Mouse (Mus musculus): Measurements from ENCODE around the gene Tmbim1. TPM values are rescaled to one million over a fixed set of nuclear protein-coding genes. Genes with fewer than 3 reads are reported as not detected.
"Not testable (repeated sequence)": the region's sequence is repeated elsewhere in the genome, so short reads cannot be mapped to it uniquely, and the experiment has no call there.

Tmbim1 gene
- total RNA-seq (2021): 10 to 100 TPM; 34.6 to 39.4 TPM
- long read RNA-seq, experiment 1, full-length matches to known transcripts: 23 of 28 reads
- long read RNA-seq, experiment 1, partial matches to known transcripts: 0 of 28 reads
- long read RNA-seq, experiment 1, other reads (novel, unspliced or antisense): 5 of 28 reads
- long read RNA-seq, experiment 2, full-length matches to known transcripts: 16 of 19 reads
- long read RNA-seq, experiment 2, partial matches to known transcripts: 0 of 19 reads
- long read RNA-seq, experiment 2, other reads (novel, unspliced or antisense): 3 of 19 reads

DNA sequence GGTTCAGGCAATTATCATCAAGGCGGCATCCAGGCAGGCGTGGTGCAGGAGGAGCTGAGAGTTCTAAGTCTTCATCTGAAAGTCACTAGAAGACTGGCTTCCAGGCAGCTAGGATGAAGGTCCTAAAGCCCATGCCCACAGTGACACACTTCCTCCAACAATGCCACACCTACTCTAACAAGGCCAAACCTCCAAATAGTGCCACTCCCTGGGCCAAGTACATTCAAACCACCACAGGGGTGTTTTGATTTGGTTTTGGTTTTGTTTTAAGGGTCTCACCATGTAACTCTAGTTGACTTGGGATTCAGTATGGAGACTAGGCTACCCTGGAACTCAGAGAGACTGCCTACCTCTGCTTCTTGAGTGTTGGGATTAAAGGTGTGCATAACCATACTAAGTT lies at the start of gene Tmbim1:
Gene Tmbim1 (minus strand): TSS at position 101 of the 400 bp plus-strand sequence.
- no peak for DNase-seq
- intact Hi-C loops (cut with DNase I): no loop called here

DNA sequence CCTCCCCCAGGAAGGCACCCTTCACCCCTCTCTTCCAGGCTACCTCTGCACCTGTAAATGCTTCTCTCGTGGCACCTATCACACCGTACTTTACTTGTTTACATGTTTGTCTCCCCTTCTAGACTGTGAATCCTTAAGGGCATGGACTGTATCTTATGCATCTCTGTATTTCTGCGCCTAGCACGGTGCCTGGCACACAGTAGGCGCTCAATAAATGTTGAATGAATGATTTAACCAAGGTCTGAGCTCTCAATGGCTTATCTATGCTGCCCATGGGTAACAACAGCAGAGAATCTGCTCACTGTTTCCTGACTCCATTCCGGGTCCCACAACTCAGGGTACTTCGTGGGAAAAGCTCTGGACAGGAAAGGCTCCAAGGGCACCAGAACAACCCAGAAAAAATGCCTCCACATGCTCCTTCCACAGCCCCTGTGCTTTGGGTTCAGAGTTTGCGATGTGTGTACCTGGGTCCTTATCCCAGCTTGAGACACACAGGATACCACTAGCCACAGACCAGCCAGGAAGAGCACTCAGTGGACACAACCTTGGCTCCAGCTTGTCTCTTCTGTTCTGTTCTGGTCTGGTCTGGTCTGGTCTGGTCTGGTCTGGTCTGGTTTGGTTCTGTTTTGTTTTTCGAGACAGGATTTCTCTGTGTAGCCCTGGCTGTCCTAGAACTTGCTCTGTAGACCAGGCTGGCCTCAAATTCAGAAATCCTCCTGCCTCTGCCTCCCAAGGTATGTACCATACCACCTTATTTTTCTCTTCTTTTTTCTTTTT lies 48.2 kb upstream of the Tmbim1 start:
- no peak for DNase-seq
- intact Hi-C loops (cut with DNase I): no loop called here

DNA sequence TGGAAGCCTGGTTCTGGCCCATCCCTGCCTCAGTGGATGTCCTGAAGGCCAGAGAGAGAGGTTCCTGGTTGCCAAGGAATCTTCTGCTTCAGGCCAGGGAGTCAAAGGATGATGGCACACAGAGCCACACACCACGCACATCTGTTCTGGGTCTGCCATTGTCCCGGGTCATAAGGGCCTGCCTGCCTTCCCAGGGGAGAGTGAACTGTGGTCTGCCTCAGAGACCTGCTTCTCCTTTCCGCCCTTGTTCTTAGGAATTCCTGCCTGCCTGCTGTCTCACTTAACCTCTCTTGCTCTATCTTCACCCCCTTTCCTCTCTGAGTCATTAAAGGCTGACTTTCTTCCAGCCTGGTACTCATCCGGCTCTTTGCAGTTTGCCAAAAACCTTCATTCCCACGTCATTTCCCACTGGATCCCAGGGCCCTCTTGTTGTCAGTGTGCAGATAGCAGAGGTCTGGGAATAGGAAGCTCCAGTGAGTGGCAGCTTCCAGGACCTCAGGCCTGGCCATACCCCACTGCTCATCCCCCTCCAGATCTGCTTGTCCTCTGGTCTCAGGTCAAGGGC lies 47.2 kb upstream of the Tmbim1 start:
- intact Hi-C loops (cut with DNase I): no loop called here
- no peak for DNase-seq

DNA sequence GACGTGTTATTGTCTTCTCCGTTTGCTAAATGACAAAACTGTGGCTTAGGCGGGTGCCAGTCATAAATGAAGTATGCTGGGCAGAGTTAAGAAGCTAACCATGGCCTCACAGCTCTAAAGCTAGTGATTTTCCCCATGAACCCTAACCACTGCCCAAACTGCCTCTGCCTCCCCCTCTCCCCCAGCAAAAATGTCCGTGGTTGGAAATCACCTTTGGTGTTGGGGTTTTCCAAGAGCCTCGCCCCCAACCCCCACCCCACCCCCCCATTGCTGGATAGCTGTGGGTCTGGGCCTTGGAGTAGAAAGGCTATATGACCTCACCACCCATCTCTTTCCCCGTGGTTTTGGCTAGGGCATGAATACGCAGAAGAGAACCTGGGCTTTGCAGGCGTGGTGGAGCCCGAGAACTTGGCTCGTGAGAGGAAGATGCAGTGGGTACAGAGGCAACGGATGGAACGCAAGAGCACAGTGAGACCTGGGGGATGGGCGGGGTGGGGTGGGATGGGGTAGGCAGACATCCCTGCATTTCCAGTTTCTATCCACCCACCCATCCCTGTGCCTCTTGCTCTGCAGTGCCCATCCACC lies 45.9 kb upstream of the Tmbim1 start:
- intact Hi-C loops (cut with DNase I): no loop called here
- no peak for DNase-seq

DNA sequence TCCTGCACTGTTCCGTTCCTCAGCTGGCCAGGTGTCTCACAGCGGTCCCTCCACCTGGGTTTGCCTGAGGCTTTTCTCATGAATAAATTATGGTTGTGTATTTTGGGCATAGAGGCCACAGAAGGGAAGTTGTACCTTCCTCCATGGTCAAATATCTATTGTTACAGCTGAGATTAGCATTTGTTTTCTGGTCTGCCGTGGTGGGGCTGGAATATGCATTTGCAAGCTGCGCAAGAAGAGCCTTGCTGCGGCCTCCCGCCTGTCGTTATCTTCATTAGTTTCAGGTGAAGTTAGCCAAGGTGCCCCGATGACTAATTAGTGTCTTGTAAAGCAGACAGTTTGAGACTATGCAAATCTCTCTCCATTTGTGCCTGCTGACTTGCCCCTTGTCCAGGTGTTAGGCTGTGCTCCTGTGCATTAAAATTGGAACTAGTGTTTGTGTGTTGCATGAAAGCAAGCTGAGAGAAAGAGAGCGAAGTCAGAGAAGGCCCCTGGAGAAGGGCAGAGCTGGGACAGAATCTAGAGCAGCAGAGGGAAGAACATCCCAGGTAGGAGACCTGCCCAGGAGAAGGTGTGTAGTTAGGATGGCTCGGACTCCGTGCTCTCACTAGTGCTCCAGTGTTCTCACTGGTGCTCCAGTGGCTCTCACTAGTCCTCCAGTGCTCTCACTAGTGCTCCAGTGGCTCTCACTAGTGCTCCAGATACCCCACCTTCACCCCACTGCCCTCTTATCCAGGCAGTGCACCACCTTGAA lies 38.9 kb upstream of the Tmbim1 start:
- no peak for DNase-seq
- intact Hi-C loops (cut with DNase I): no loop called here

DNA sequence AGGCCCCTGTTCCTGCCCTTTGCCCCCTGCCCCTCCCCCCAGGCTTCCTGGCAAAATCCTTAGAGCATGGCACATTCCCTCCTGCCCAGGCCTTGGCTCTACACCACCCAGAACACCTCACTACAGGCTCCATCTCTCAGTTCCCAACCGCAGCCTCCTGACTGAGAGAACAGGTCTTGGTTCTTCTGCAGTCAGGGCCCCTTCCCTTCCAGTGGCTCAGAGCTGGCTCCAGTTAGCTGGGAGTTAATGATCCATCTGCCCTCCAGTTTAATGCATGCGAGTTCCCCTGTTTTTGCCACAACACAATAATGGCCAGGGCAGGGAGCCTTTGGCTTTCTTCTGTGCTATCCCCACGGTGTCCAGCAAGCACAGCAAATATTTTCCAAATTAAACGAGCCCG lies 37.7 kb upstream of the Tmbim1 start:
- DNase-seq: no peak
- intact Hi-C loops (cut with DNase I): loop anchor here (2.0 kb wide), 1 partner anchor 14 kb away; no protein-coding TSS in a partner anchor

DNA sequence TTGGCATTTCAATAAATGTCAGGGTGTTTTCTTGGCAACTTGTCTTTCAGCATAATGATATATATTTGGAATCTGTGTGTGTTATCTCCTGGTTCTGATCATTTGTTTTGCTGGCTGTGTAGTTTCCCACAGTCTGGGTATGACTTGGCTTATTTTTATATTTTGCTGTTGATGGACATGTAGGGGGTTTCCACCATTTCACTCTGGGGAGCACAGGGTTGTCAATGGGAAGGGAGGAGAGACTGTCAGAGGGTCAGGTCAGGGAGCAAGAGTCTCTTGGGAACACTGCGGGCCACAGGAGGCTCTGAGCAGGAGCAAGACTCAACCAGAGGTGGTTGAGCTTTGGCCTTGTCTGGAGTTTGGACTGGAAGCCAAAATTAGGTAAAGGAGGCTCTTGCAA lies 36.9 kb upstream of the Tmbim1 start:
- no peak for DNase-seq
- intact Hi-C loops (cut with DNase I): loop anchor here (2.0 kb wide), 1 partner anchor 14 kb away; no protein-coding TSS in a partner anchor

DNA sequence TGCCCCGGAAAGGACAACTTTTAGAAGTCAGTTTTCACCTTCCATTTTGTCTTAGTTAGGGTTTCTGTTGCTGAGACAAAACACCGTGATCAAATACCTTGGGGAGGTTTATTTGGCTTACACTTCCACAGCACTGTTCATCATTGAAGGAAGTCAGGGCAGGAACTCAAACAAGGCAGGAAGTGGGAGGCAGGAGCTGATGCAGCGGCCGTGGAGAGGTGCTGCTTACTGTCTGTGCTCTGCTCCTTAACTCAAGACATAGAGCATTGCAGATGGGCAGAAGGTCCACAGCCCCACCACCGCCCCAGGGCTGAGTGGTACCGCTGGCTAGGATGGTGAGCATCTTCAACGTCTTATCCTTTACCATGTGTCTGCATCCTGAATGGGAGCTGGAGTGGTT lies 36.5 kb upstream of the Tmbim1 start:
- DNase-seq: no peak
- intact Hi-C loops (cut with DNase I): loop anchor here (2.0 kb wide), 1 partner anchor 15 kb away; no protein-coding TSS in a partner anchor

DNA sequence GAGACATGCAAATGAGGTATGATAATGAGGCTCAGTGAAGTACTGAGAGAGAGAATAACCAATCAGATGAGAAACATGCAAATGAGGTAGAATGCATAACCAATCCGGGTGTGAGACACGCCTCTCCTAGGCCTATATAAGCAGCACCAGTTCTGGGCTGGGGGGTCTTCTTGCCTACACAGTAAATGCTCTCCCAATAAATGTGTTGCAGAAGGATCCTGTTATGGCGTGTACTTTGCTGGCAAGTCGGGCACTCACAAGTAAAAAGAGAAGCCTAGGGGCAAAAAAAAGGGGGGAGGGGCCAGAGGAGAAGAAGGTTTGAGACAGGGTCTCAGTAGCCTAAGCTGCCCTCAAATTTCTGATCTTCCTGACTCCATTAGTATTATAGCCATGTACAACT lies 35.6 kb upstream of the Tmbim1 start:
- DNase-seq; intact Hi-C loops (cut with DNase I): not testable (repeated sequence)

DNA sequence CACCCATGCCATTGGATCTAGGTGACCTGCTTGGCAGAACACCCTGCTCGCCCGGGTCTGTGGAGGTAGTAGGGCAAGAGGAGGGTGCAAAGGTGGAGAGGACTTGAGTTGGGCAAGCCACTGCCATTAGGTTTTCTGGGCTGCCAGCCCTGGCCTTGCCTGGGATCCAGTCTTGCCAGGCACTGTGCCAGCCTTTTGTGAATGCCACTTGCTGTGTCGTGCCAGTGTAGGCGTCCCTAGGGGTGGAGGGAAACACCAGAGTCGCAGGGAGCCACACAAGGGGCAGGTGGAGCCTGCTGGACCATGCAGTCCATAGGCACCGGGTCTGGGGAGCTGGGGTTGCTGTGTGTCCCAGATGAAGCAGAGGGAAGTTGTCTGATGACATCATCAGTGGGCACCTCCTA lies 34.9 kb upstream of the Tmbim1 start:
- DNase-seq: peak; percentile 71 to 79
- intact Hi-C loops (cut with DNase I): no loop called here

DNA sequence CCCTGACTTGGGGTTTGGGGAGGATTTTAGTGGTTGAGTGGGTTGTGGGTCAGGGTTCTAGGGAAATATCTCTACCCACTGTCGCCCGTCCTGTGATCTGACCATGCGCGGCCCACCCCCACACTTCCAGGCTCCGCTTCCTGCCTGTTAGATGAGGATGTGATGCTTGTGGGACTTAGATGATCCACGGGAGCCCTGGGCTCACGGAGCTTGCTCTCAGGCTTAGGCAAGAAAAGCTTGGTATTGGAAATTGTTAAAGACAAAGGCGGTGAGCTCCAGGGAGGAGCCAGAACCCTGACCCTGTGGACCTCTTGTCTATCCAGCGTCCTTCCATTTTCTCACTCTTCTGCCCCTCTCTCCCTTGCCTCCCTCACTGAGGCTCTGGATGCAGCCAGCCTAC lies 34.5 kb upstream of the Tmbim1 start:
- DNase-seq: no peak
- intact Hi-C loops (cut with DNase I): no loop called here

DNA sequence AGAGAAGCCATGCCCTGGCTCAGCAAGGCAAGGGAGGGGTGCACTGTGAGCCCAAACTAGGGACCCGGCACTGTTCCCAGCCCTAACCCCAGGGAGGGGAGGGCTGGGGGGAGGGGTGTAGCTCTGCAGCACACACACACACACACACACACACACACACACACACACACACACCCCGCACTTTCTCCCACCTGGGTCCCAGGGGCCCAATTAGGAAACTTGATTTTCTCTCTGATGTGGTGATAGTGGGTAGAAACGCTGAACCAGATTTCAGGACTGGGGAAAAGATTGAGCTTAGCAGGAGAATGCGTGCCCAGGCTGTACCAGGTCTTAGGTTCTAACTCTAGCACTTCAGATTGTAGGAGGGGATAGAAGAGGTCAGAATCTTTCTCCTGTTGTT lies 33.2 kb upstream of the Tmbim1 start:
- no peak for DNase-seq
- intact Hi-C loops (cut with DNase I): no loop called here

DNA sequence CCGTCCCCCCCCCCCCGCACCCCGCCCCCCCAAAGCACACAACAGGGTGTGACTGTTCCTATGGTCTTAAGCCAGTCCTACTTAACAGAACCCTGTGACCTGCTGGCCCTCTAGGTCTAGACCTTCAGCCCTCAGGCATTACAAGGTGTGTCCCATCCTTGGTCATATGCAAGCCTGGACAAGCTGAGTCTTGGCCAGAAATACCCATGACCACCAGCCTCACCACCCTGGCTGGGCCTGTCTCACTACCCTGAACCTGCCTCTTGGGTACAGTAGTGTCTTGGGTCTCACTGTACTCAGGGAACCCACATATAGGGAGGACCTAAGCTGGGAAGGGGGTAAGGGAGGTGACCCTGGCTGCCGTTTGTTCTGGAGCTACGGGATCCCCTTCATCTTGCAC lies 32.6 kb upstream of the Tmbim1 start:
- no peak for DNase-seq
- intact Hi-C loops (cut with DNase I): no loop called here

DNA sequence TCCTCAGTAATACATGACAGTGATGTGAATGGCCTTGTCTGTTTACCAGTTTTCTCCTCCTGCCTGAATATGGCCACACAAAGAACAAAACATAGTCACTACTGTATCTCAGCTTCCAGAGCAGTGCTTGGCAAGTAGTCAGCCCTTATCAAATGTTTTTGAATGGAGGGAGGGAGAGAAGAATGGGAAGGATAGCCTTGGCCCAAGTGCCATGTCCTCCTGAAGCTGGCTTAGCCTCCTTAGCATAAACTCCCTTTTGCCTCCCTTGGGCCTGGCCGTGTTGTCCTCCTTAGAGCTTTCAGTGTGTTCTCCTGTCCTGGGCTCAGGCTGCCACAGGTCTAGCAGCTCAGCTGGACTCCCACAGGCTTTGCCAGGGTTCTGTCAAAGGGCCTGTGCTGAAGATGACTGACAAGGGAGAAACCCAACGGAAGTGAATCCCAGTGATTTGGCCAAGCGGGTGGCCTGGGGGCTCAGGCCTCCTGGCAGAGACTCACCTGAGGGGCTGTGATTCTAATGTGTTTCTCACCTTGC lies 31.9 kb upstream of the Tmbim1 start:
- DNase-seq: peak in 1 of 2 experiments; percentile 23
- intact Hi-C loops (cut with DNase I): no loop called here

DNA sequence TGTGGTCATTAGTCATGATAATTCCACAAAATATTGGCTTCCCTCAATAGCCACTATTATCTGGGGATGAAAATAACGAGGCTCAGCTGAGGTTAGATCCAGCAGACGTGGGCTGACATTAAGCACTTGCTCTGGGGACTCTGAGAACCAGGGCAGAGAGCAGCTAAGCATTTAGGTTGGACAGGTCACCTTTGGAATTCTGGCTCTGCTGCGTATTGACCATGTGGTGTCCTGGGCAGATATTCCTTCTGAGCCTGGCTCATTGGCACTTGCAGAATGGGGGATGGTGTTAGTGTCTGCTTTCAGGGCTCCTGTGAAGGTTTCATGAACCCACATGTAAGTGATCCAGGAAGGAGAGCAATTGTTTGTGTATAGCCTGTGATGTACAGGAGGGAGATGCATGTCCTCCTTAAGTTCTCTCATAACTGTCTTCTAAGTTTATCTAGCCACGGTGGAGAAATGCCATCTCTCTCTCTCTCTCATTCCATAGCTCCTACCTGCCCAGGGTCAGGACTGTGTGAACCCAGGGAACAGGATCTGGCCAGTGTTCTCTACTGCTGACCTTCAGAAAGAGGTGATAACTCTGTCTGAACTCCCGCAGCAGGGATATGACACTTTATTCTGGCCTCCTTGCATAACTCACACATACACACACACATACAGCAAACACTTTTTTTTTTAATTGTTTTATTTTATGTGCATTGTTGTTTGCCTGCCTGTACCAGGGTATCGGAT lies 30.2 kb upstream of the Tmbim1 start:
- DNase-seq: peak in 1 of 2 experiments; percentile 30
- intact Hi-C loops (cut with DNase I): no loop called here

DNA sequence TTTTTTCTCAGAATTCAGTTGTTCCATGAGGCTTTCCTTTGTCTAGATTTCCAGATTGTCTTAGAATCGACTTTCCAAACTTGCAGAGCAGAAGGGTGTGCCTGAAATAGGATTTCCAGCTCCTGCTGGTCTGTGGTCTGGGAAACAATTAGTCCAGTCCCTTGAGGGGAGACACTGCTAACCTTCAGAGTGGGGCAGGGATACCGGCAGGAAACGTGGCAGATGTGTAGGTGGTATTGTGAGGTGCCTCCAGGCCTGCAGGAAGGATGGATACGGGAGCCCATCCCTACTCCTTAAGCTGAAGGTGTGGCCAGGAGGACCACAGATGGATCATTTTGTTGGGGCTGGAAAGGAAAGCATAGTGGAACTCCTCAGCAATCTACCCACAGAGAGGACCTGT lies 29.6 kb upstream of the Tmbim1 start:
- intact Hi-C loops (cut with DNase I): no loop called here
- DNase-seq: peak; percentile 28 to 37

DNA sequence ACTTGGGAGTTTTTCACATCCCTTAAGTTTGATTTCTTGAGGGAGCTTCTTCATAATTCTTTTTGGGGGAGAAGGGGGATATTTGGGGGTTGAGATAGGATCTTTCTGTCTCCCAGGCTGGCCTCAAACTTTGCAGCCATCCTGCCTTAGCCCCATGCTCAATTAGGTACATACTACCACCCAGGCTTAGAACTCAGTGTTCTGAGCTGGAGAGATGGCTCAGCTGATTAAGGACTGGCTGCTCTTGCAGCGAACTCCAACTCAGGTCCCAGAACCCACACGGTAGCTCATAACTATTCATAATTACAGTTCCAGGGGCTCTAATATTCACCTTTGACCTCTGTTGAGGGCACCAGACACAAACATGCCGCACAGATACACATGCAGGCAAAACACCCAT lies 29.2 kb upstream of the Tmbim1 start:
- intact Hi-C loops (cut with DNase I): no loop called here
- DNase-seq: no peak

DNA sequence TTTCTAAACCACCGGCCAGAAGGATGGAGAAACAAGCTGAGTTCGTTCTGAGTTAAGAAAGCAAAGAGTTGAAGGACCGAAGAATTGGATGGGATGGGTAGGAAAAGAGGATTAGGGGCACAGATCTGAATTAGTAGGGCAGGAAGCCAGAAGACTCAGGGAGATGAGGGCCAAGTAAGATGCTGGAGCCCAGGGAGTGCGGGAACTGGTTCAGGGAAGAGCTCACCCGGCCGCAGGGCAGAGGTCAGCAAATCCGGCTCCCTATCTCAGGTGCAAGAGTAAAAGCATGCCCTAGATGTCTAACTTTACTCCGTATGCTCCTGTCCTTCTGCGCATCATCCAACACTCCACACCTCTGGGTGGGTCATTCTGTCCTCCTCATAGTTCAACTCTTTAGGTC lies 27.5 kb upstream of the Tmbim1 start:
- intact Hi-C loops (cut with DNase I): loop anchor here (2.0 kb wide), 1 partner anchor 24 kb away; no protein-coding TSS in a partner anchor
- DNase-seq: no peak

DNA sequence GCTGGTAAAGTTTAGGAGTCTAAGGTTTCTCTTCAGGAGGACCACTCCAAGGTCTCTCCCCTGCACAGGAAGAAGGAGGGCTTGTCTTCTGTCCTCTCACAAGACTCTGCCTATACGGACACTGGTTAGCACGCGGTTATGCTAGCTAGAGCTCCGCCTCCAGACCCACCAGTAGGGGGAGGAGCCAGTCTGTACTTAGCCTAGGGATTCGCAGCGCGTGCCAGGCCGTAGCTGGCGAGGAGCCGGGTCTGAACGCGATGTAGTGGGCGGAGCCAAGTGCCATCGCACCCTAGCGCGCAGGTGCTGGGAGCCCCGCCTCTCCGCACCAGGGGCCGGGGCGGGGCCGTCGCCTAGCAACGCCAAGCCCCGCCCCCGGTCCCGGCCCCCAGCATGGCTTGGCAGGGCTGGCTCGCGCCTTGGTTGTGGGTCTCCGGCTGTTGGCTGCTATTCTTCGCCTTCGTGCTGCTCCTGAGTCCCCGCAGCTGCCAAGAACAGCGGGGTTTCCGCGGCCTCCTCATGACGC lies 26.9 kb upstream of the Tmbim1 start:
- DNase-seq: peak; percentile 96 to 97
- intact Hi-C loops (cut with DNase I): loop anchor here (2.0 kb wide), 1 partner anchor 24 kb away; no protein-coding TSS in a partner anchor

Data from heart, postnatal 14 days (tissue).